Mouse (Mus musculus) lung, adult 2 months (tissue): ENCODE data around the gene Syngr4.

Experiments
- CTCF ChIP-seq: fragments of 200-500 bp; IDR thresholded peaks from 2 replicates; pipeline ENCODE4 v1.5.1; 2011; ENCODE audit warnings: mild to moderate bottlenecking, low read length, control low read depth; ENCODE audit not compliant: insufficient read depth
- POLR2A ChIP-seq: fragments of 200-500 bp; IDR thresholded peaks from 2 replicates; pipeline ENCODE4 v1.6.1; 2011; ENCODE audit warnings: low read depth, mild to moderate bottlenecking, control low read depth, low read length, borderline replicate concordance; ENCODE audit errors: extremely low read depth

GRCm38 (mm10) chr7:45853089-45853488 lies 43.4 kb downstream of the Syngr4 start:
- no peak for TF ChIP-seq POLR2A
- TF ChIP-seq CTCF: no peak
